Mouse (Mus musculus) A20 (cell line): ENCODE measurements around the gene Srsf2.

Source experiments
- DNase-seq: peaks from one replicate; pipeline ENCODE4 v3.0.0-alpha.2; 2011; ENCODE audit warnings: low read depth, low spot score

Srsf2 gene

DNA sequence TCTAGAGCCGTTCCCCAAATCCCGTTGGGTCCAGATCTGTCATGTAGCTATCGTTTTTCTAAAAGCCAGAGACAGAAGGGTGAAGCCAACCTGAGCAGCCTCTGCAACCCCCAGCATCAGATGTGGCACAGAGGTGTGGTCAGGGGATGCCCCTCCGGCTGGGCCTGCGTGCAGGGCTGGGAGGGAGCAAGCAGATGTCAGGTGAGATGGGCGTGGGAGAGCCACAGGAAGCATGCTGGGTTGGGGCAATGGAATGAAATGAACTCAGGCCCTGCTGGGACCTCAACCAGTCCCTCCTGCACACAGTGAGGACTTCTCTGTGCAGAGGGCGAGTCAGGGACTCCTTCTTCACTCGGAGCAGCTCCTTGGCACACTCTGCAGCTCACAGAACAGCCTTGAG, 43.4 kb downstream of the Srsf2 start:
- DNase-seq, result peak; percentile 42

DNA sequence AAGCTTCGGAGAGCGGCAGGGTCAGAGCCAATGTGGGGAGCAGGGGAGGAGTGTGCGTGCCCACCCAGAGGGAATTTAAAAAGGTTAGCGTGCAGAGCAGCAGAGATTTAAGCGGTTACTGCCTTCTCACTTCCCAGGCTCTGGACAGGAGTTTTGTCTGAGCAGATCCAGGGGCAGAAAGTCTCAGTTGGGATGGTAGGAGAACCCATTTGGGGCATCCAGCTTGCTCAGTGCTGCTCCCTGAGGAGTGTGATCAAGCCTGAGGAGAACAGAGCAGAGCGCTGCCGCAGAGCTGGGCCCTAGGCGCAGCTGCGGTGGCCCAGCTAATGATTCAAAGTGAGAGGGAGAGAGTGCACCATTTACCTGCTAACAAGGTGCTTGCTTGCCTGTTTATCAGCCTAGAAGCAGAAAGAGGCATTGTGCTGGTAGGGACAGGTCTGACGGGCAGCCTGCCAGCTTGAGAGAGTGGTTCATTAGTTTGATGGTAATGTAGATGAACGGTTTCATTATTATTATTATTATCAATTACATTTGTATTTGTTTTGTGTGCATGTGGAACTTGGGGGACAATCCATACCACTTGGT, 44.0 kb downstream of the Srsf2 start:
- no peak for DNase-seq

DNA sequence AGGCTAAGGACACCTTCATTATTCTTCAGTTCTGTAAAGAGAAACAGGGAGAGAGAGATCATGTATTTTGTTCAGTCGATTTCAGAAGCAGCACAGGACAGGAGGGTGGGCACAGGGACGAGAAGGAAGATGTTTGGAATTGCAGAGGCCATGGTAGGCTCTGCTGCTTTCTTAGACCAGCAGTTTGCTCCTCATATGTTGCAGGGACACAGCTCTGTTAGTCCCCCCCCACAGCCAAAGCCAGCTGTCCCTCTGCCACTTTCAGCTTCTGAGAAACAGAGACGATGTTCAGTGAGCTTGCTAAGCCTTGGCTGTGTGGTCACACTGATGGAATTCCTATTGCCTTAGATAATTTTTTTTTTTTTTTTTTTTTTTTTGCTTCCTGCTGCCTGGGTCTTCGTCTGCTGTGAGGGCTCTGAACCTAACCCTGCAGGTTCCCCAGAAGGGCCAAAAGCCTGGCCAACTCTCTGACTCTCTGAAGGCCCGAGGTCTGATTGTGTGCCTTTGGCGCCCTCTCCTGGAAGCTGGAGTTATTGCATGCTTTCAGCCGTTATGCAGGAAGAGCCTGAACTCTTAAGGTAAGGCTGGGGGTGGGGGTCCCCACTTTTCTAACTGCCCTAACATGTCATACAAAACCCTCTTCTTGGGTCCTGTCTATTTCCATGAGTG, 44.8 kb downstream of the Srsf2 start:
- DNase-seq, result peak; percentile 77

DNA sequence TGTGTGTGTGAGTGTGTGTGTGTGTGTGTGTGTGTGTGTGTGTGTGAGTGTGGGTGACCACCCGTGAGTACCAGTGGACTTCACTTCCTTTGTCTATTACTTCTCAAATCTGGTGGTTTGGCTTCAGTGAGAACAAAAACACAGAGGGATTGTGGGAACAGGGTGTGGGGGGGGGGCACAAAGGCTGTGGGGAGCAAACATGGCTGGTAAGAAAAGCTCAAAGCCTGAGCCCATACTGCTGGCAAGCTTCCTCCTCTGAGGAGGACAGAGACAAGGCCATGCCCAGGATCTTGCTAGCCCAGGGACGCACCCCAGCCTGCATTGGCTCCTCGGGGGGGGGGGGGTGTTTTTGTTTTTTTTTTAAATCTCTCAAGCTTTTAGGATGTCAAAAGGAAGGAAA, 45.4 kb downstream of the Srsf2 start:
- DNase-seq, result no peak

DNA sequence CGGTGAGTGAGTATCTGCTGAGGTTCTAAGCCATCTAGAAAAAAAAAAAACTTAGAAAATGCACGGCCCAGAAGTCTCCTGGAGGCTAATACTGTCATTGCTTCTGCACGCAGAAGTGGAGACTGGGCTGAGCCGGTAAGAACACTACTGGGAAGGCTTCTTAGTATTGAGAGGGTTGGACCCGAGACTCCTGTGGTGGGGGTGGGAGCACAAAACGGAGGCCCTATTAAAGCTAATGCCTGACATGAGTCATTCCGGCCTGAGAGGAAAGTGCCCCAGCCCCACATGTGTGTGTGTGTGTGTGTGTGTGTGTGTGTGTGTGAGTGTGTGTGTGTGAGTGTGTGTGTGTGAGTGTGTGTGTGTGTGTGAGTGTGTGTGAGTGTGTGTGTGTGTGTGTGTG, 45.8 kb downstream of the Srsf2 start:
- DNase-seq, result no peak

DNA sequence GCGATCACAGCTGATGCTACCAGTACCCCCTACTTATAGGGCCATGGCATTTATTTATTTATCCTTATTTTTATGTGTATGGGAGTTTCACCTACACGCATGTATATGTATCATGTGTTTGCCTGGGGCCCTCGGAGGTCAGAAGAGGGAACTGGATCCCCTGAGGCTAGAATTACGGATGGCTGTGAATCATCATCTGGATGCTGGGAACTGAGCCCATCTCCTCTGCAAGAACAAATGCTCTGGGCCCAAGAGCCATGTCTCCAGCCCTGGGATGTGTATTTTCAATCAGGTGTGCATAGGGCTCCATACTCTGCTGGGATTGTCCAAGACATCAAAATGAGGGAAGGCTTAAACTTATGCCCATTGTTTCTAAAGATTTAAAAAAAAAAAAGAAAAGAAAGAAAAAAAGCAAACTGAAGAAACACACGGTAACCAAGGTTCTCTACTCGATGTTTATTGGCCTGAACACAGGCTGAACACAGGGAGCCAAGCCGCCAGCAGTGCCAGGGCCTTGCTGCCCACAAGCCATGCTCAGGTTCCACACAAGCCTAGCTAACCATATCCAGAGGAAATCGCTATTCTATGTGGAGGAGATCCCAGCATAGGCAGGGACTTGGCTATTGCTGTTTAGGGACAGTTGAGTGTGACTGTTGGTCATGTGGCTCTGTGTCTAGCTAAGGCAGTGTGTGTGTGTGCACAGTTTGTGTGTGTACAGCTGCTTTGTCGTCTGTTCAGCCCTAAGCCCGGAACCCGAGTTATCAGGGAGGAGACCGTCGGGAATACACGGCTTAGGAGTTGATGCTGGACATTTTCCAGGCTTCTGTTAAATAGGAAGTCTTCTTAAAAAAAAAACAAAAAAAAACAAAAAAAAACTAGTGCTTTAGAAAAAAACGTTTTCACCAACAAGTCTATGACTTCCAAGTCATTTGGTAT, 46.5 kb downstream of the Srsf2 start:
- DNase-seq, result no peak

DNA sequence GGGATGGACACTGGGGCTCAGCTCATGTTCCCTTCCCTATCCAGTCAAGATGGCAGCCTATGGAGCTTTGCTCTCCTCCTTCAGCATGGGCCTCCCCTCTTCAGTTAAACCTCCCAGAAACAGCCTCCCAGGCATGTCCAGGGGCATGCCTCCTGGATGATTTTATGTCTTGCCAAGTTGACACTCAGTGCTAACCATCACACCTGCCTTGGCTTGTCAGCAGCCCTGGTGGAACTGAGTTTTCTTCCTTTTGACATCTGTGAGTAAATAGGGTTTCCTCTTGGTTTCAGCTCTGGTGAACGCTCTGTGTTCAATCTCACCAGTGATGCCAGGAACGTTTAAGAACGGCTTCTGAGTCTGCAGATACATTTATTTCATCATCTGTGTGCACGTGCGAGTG, 50.2 kb downstream of the Srsf2 start:
- DNase-seq, result no peak

DNA sequence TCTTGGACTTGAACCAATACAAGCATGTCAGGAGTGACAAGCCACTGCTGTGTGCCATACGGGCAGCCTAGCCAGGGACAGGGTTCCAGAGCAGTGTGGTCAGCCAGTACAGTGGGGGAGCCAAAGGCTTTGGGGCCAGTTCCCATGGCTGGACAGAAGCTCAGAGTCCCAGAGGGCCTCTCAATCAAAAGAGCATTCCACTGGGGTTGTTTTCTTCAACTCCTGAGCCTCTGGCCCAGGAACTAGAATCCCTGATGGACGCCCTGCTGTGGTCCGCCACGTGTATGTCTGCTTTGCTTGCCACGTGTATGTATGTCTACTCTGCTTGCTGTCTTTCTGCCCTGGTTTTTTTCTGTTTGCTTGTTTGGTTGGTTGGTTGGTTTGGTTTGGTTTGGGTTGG, 51.8 kb downstream of the Srsf2 start:
- no peak for DNase-seq
